Mouse (Mus musculus): ENCODE results near the gene Fbxo8. TPM values are rescaled to one million over a fixed set of nuclear protein-coding genes. Genes with fewer than 3 reads are reported as not detected.

Fbxo8 gene
- polyA plus RNA-seq, 1 experiment from 2014 or later, result 35.7 TPM

GRCm38 (mm10) chr8:56616260-56616659 lies 65.4 kb downstream of the Fbxo8 start:
- no peak overlapping the region for H3K9ac ChIP-seq (ENCODE audit: low read depth, low read length)
- H3K4me2 ChIP-seq (ENCODE audit: low read depth, low read length), result no peak overlapping the region
- H3K27me3 ChIP-seq (replicated peaks; ENCODE audit: control insufficient read depth, insufficient read depth, low read length), result peaks cover 27% of the 10 kb centered on the region
- H3K36me3 ChIP-seq (ENCODE audit: control insufficient read depth, insufficient read depth, low read length), result no peaks in the 10 kb centered on the region
- H3K27ac ChIP-seq (replicated peaks; ENCODE audit: low read depth, low read length), result no peak overlapping the region
- H3K4me1 ChIP-seq (ENCODE audit: control insufficient read depth, insufficient read depth, low read length), result no peaks in the 10 kb centered on the region
- WGBS, result 31% methylated on average over 7 of the region's 7 CpGs
- H3K9me3 ChIP-seq (ENCODE audit: control insufficient read depth, low read length), result no peaks in the 10 kb centered on the region
- DNase-seq (ENCODE audit: low spot score) (no peak), ATAC-seq (ENCODE audit: low read depth) (no peak)
- no peak overlapping the region for H3K4me3 ChIP-seq (ENCODE audit: low read depth, low read length)

DNA sequence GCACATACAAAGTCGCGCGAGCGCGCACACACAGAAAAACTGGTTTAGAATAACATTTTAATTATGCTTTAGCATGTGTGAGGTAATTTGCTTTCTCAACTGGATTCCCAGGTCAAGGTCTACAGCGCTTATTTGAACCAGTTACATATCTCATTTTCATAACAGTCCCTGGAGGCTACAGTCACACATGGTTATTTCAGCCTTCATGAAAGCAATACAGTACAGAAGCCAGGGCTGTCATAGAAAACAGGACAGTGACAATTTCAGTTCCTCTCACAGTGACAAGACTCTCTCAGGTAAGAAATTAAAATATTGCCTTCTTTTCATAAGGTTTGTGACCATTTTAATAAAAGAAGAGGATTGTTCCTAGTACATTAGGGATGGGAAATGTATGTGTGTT lies 66.4 kb downstream of the Fbxo8 start:
- Histone ChIP-seq H3K36me3 (ENCODE audit: control insufficient read depth, insufficient read depth, low read length) (no peaks in the 10 kb centered on the region), H3K9me3 (ENCODE audit: control insufficient read depth, low read length) (no peaks in the 10 kb centered on the region), H3K27me3 (replicated peaks; ENCODE audit: control insufficient read depth, insufficient read depth, low read length) (peaks cover 32% of the 10 kb centered on the region), H3K4me2 (ENCODE audit: low read depth, low read length) (no peak overlapping the region), H3K9ac (ENCODE audit: low read depth, low read length) (no peak overlapping the region), H3K27ac (replicated peaks; ENCODE audit: low read depth, low read length) (no peak overlapping the region), H3K4me1 (ENCODE audit: control insufficient read depth, insufficient read depth, low read length) (no peaks in the 10 kb centered on the region), H3K4me3 (ENCODE audit: low read depth, low read length) (no peak overlapping the region)
- ATAC-seq (ENCODE audit: low read depth) (no peak), DNase-seq (ENCODE audit: low spot score) (no peak)
- 84% methylated on average over 6 of the region's 6 CpGs for WGBS

DNA sequence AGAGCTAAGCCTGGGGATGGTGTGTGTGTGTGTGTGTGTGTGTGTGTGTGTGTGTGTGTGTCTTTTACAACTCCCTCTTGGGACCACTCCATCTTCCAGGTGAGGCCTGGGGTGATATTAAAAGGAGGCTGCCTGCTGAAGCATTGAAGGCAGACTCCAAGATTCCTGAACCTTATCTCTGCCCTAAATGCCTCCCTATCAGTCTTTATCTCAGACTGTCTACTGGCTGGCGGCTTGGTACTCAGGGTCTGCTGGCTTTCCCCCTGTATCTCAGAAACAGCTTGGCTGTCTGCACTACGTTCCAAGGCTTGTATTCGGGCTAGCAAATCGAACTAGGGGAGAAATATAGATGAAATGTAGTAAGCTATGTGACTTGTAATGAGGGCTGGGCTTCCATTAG lies 68.2 kb downstream of the Fbxo8 start:
- Histone ChIP-seq H3K36me3 (ENCODE audit: control insufficient read depth, insufficient read depth, low read length) (no peaks in the 10 kb centered on the region), H3K27me3 (replicated peaks; ENCODE audit: control insufficient read depth, insufficient read depth, low read length) (peaks cover 49% of the 10 kb centered on the region), H3K4me1 (ENCODE audit: control insufficient read depth, insufficient read depth, low read length) (peaks cover 11% of the 10 kb centered on the region; the same call in 1 of the 2 replicates), H3K4me3 (ENCODE audit: low read depth, low read length) (no peak overlapping the region), H3K9ac (ENCODE audit: low read depth, low read length) (no peak overlapping the region; the same call in 1 of the 2 replicates), H3K27ac (replicated peaks; ENCODE audit: low read depth, low read length) (no peak overlapping the region), H3K9me3 (ENCODE audit: control insufficient read depth, low read length) (no peaks in the 10 kb centered on the region), H3K4me2 (ENCODE audit: low read depth, low read length) (no peak overlapping the region)
- WGBS, result 27% methylated on average over 4 of the region's 4 CpGs
- ATAC-seq (ENCODE audit: low read depth) (no peak), DNase-seq (ENCODE audit: low spot score) (no peak)

- no peak overlapping the region; the same call in 1 of the 2 replicates for H3K9ac ChIP-seq (ENCODE audit: low read depth, low read length)
- DNase-seq (ENCODE audit: low spot score), result no peak
- 9% methylated on average over 9 of the region's 9 CpGs for WGBS
- H3K4me2 ChIP-seq (ENCODE audit: low read depth, low read length), result no peak overlapping the region
- ATAC-seq (ENCODE audit: low read depth), result no peak
- peaks cover 54% of the 10 kb centered on the region for H3K27me3 ChIP-seq (replicated peaks; ENCODE audit: control insufficient read depth, insufficient read depth, low read length)
- peaks cover 11% of the 10 kb centered on the region; the same call in 1 of the 2 replicates for H3K4me1 ChIP-seq (ENCODE audit: control insufficient read depth, insufficient read depth, low read length)
- H3K27ac ChIP-seq (replicated peaks; ENCODE audit: low read depth, low read length), result no peak overlapping the region
- H3K36me3 ChIP-seq (ENCODE audit: control insufficient read depth, insufficient read depth, low read length), result no peaks in the 10 kb centered on the region
- no peak overlapping the region for H3K4me3 ChIP-seq (ENCODE audit: low read depth, low read length)
- H3K9me3 ChIP-seq (ENCODE audit: control insufficient read depth, low read length), result no peaks in the 10 kb centered on the region
Observed at GRCm38 (mm10) chr8:56619571-56619970, 68.7 kb downstream of the Fbxo8 start.

DNA sequence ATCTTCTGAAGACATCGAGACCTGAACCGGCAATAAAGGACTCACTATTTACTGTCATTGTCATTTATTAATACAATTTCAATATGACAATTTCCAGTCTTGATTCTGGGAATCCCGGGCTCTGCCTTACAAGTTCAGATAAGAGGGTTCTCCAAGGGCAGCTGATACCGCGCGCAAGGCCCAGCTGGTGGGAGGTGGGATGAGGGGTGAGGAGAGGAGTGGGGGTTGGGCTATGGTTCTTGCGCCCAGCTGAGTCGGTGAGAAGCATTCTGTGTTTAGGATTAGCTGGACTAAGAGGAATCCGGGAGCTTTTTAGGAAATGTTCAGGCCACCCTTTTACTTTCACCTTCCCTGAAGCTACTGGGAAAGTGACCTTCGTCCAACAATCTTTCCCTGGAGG lies 69.8 kb downstream of the Fbxo8 start:
- peaks cover 11% of the 10 kb centered on the region; the same call in 1 of the 2 replicates for H3K4me1 ChIP-seq (ENCODE audit: control insufficient read depth, insufficient read depth, low read length)

DNA sequence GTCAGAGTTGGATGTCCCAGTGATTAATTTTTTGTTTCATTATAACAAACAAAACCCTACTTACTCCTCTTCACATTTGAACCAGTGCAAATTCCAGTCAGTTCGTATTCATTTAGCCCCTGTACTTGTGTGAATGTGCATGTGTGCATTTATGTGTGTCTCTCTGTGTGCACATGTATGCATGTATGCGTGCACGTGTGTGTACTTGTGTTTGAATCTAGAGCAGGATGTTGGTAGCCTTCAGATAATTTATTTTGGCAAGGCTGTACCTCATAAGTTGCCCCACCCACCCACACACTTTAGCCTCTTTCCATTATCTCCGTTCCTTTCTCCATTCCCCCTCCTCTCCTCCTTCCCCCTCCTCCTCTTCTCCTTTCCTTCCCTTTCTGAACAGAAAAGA lies 70.2 kb downstream of the Fbxo8 start:
- ATAC-seq (ENCODE audit: low read depth), result no peak
- Histone ChIP-seq H3K4me1 (ENCODE audit: control insufficient read depth, insufficient read depth, low read length) (peaks cover 11% of the 10 kb centered on the region; the same call in 1 of the 2 replicates), H3K4me3 (ENCODE audit: low read depth, low read length) (no peak overlapping the region), H3K27me3 (replicated peaks; ENCODE audit: control insufficient read depth, insufficient read depth, low read length) (peaks cover 57% of the 10 kb centered on the region), H3K36me3 (ENCODE audit: control insufficient read depth, insufficient read depth, low read length) (no peaks in the 10 kb centered on the region), H3K9ac (ENCODE audit: low read depth, low read length) (no peak overlapping the region), H3K9me3 (ENCODE audit: control insufficient read depth, low read length) (no peaks in the 10 kb centered on the region), H3K27ac (replicated peaks; ENCODE audit: low read depth, low read length) (no peak overlapping the region), H3K4me2 (ENCODE audit: low read depth, low read length) (0 out of 2 replicates have a peak overlapping the region, but pooled peaks have one; percentile 10)
- 25% methylated on average over 4 of the region's 4 CpGs for WGBS
- no peak for DNase-seq (ENCODE audit: low spot score)

More for the DNA sequence above, 69.8 kb downstream of the Fbxo8 start:
- ATAC-seq (ENCODE audit: low read depth) (no peak), DNase-seq (ENCODE audit: low spot score) (no peak)
- Histone ChIP-seq H3K4me2 (ENCODE audit: low read depth, low read length) (0 out of 2 replicates have a peak overlapping the region, but pooled peaks have one; percentile 10), H3K27ac (replicated peaks; ENCODE audit: low read depth, low read length) (no peak overlapping the region), H3K9me3 (ENCODE audit: control insufficient read depth, low read length) (no peaks in the 10 kb centered on the region), H3K27me3 (replicated peaks; ENCODE audit: control insufficient read depth, insufficient read depth, low read length) (peaks cover 57% of the 10 kb centered on the region), H3K9ac (ENCODE audit: low read depth, low read length) (no peak overlapping the region), H3K4me3 (ENCODE audit: low read depth, low read length) (no peak overlapping the region), H3K36me3 (ENCODE audit: control insufficient read depth, insufficient read depth, low read length) (no peaks in the 10 kb centered on the region)
- 10% methylated on average over 10 of the region's 10 CpGs for WGBS

DNA sequence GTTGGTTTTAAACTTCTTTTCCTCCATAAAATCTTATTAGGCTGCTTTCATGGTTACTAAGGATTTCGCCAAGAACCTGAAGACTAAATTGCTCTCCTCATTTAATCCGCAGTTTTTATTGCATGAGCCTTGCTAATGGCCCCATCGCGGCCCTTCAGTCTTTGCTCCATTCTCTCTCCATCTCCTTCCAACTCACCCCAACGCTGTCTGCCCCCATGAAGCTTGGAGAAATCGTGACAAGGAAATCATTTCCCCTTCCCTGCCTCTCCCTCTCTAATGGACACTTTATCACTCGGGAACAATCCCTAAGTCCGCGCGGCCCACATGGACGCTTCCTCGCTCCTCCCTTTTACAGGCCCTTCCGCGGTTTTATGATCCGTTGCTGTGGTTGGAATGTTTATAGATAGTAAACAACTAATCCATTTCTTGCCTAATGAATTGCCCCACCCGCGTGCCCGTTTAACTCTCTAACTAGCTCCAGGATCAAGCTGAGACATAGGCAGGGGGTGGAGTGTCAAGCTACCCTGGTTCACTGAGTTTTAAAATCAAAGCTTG lies 71.7 kb downstream of the Fbxo8 start:
- H3K4me3 ChIP-seq (ENCODE audit: low read depth, low read length), result peak overlapping the region; percentile 20
- no peak for DNase-seq (ENCODE audit: low spot score)
- H3K4me1 ChIP-seq (ENCODE audit: control insufficient read depth, insufficient read depth, low read length), result peaks cover 11% of the 10 kb centered on the region; the same call in 1 of the 2 replicates
- no peak for ATAC-seq (ENCODE audit: low read depth)
- H3K9me3 ChIP-seq (ENCODE audit: control insufficient read depth, low read length), result no peaks in the 10 kb centered on the region
- H3K27me3 ChIP-seq (replicated peaks; ENCODE audit: control insufficient read depth, insufficient read depth, low read length), result peaks cover 57% of the 10 kb centered on the region
- 4% methylated on average over 18 of the region's 18 CpGs for WGBS
- no peaks in the 10 kb centered on the region for H3K36me3 ChIP-seq (ENCODE audit: control insufficient read depth, insufficient read depth, low read length)
- peak overlapping the region; percentile 25; the same call in 1 of the 2 replicates for H3K27ac ChIP-seq (replicated peaks; ENCODE audit: low read depth, low read length)
- peak overlapping the region; percentile 46 for H3K4me2 ChIP-seq (ENCODE audit: low read depth, low read length)
- no peak overlapping the region for H3K9ac ChIP-seq (ENCODE audit: low read depth, low read length)

DNA sequence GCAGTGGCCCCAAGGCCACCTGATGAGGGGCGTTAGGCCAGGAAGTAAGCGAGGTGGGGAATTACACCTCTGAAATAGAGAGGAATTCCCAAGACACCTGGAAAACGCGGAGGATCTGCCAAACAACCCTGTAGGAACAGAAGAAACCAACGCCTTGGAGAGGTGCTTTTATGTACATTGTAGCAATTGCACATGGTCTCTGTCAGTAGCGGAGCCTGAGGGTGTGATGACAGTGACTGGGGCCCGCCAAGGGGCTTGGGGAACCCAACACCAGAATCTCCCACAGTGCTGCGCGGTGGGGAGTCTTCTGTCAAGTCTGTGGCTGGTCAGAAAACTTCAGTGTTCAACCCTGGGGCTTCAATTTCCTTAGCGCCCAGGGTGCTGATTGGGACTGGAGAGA lies 72.5 kb downstream of the Fbxo8 start:
- H3K4me1 ChIP-seq (ENCODE audit: control insufficient read depth, insufficient read depth, low read length), result peaks cover 11% of the 10 kb centered on the region; the same call in 1 of the 2 replicates
- no peaks in the 10 kb centered on the region for H3K9me3 ChIP-seq (ENCODE audit: control insufficient read depth, low read length)
- peak overlapping the region; percentile 46 for H3K4me2 ChIP-seq (ENCODE audit: low read depth, low read length)
- H3K9ac ChIP-seq (ENCODE audit: low read depth, low read length), result 0 out of 2 replicates have a peak overlapping the region, but pooled peaks have one; percentile 21
- WGBS, result 7% methylated on average over 10 of the region's 10 CpGs
- H3K4me3 ChIP-seq (ENCODE audit: low read depth, low read length), result peak overlapping the region; percentile 20
- peak; percentile 63; the same call in 1 of the 2 replicates for ATAC-seq (ENCODE audit: low read depth)
- DNase-seq (ENCODE audit: low spot score), result peak; percentile 30
- no peaks in the 10 kb centered on the region for H3K36me3 ChIP-seq (ENCODE audit: control insufficient read depth, insufficient read depth, low read length)
- H3K27me3 ChIP-seq (replicated peaks; ENCODE audit: control insufficient read depth, insufficient read depth, low read length), result peaks cover 57% of the 10 kb centered on the region
- 0 out of 2 replicates have a peak overlapping the region, but pooled peaks have one; percentile 25 for H3K27ac ChIP-seq (replicated peaks; ENCODE audit: low read depth, low read length)

DNA sequence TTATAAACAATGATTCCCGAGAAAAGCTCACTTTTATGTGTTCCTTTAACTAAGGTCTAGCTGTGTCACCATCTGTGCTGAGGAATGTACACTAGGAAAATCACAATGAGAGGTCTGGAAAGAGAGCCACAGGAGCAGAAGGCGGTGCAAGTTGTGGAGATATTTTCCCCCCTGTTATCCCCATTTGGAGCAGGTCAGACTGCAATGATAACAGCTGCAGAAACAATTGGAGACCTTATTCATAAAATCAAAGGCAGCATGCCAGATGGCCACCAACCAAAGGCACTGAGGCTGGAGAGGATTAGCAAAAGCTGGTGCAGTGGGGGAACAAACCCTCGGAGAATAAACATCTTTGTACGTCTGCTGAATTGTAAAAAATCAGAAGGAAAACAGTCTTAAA lies 78.3 kb downstream of the Fbxo8 start:
- Histone ChIP-seq H3K4me1 (ENCODE audit: control insufficient read depth, insufficient read depth, low read length) (no peaks in the 10 kb centered on the region), H3K4me2 (ENCODE audit: low read depth, low read length) (no peak overlapping the region), H3K4me3 (ENCODE audit: low read depth, low read length) (no peak overlapping the region), H3K9me3 (ENCODE audit: control insufficient read depth, low read length) (no peaks in the 10 kb centered on the region), H3K27ac (replicated peaks; ENCODE audit: low read depth, low read length) (no peak overlapping the region), H3K27me3 (replicated peaks; ENCODE audit: control insufficient read depth, insufficient read depth, low read length) (peaks cover 7% of the 10 kb centered on the region), H3K36me3 (ENCODE audit: control insufficient read depth, insufficient read depth, low read length) (no peaks in the 10 kb centered on the region), H3K9ac (ENCODE audit: low read depth, low read length) (no peak overlapping the region)
- ATAC-seq (ENCODE audit: low read depth) (peak; percentile 65; the same call in 1 of the 2 replicates), DNase-seq (ENCODE audit: low spot score) (peak; percentile 86)
- 26% methylated on average over 4 of the region's 4 CpGs for WGBS
